Mouse (Mus musculus) lung, postnatal 0 days (tissue): ENCODE data around the gene BC004004.

Source experiments
- CTCF ChIP-seq: IDR thresholded peaks from 2 replicates; pipeline ENCODE4 v1.5.1; 2016; ENCODE audit warnings: antibody characterized with exemption, mild to moderate bottlenecking
- EP300 ChIP-seq: IDR thresholded peaks from 2 replicates; pipeline ENCODE4 v1.6.1; 2016; ENCODE audit warnings: antibody characterized with exemption, mild to moderate bottlenecking, control low read depth

GRCm38 (mm10) chr17:29262259-29262649, 6.3 kb upstream of the BC004004 start:
- TF ChIP-seq CTCF (no peak), EP300 (no peak)
